ENCODE assay signal across 8 mouse cellular contexts in the genomic region with DNA sequence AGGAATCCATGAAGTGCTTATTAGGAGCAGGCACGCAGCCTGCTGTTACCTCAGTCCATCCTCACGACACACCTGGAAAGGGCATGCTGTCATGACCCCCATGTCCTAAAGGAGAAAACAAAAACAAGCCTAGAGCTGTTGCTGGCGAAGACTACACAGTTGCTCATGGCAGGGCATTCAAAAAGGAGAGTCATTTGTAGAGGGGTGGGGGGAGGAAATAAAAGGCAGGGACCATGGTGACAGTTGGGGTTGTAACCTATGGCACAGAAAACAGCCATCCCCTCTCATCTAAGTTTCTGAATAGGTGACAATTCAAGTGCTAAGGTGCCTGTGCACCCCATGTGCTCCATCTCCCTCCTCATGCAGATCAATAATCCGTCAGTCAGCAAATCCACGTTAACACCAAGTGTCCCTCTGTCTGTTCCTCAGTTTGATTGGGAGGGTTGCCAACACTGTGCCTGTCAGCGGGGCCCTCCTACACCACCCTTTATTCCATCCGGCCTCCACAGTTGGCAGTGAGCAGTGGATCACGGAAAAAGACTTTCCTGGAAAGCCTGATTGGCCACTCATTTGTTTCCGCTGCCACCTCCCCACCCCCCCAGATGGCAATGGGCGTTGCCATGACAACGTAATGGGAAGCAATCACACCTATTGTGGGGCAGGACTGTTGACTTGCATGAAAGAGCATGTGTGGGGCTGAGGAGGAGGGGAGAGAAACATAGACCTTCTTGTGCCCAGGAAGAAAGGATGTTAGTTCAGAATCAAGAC.
DNase-seq lines count a peak whose midpoint lies in the region; ATAC-seq lines count a peak whose summit lies in the region.

No protein-coding gene starts in this region.

- H3K36me3 ChIP-seq in embryonic facial prominence, embryonic 15.5 days, result no peaks in the 10 kb centered on the region
- no peaks in the 10 kb centered on the region for H3K36me3 ChIP-seq in midbrain, embryonic 16.5 days (ENCODE audit: control insufficient read depth, insufficient read depth, low read length)
- no peaks in the 10 kb centered on the region for H3K36me3 ChIP-seq in intestine, embryonic 16.5 days (ENCODE audit: control insufficient read depth, insufficient read depth, low read length)

- no peak for ATAC-seq in CD4-positive, CD25-positive, alpha-beta regulatory T cell, adult 4 months
- ATAC-seq in embryonic facial prominence, embryonic 15.5 days (ENCODE audit: insufficient number of reproducible peaks, low FRiP score, low TSS enrichment, low read depth), result peak; percentile 7; the same call in 1 of the 2 replicates
- ATAC-seq in midbrain, embryonic 16.5 days, result peak; percentile 87
- no peak for ATAC-seq in intestine, embryonic 16.5 days

- H3K9me3 ChIP-seq in embryonic facial prominence, embryonic 15.5 days (replicated peaks), result no peaks in the 10 kb centered on the region
- no peaks in the 10 kb centered on the region for H3K9me3 ChIP-seq in midbrain, embryonic 16.5 days (replicated peaks; ENCODE audit: control insufficient read depth, low read length, poor library complexity, severe bottlenecking)
- H3K9me3 ChIP-seq in intestine, embryonic 16.5 days (ENCODE audit: control insufficient read depth, low read length), result no peaks in the 10 kb centered on the region

- H3K4me3 ChIP-seq in embryonic facial prominence, embryonic 15.5 days (replicated peaks), result no peak overlapping the region
- no peak overlapping the region for H3K4me3 ChIP-seq in midbrain, embryonic 16.5 days (ENCODE audit: low read depth, low read length)
- H3K4me3 ChIP-seq in intestine, embryonic 16.5 days (ENCODE audit: low read length), result no peak overlapping the region

- no peak overlapping the region for H3K9ac ChIP-seq in embryonic facial prominence, embryonic 15.5 days
- no peak overlapping the region for H3K9ac ChIP-seq in midbrain, embryonic 16.5 days (ENCODE audit: low read depth, low read length)
- no peak overlapping the region for H3K9ac ChIP-seq in intestine, embryonic 16.5 days (ENCODE audit: low read depth, low read length)

- WGBS in embryonic facial prominence, embryonic 15.5 days, result 16% methylated on average over 11 of the region's 11 CpGs
- WGBS in midbrain, embryonic 16.5 days, result 10% methylated on average over 11 of the region's 11 CpGs
- WGBS in intestine, embryonic 16.5 days, result 32% methylated on average over 11 of the region's 11 CpGs

- no peak overlapping the region for H3K27ac ChIP-seq in embryonic facial prominence, embryonic 15.5 days (replicated peaks)
- H3K27ac ChIP-seq in midbrain, embryonic 16.5 days (ENCODE audit: low read length), result peak overlapping the region; percentile 70
- no peak overlapping the region for H3K27ac ChIP-seq in intestine, embryonic 16.5 days (ENCODE audit: low read length)

- H3K27me3 ChIP-seq in embryonic facial prominence, embryonic 15.5 days, result no peaks in the 10 kb centered on the region
- no peaks in the 10 kb centered on the region for H3K27me3 ChIP-seq in midbrain, embryonic 16.5 days (ENCODE audit: control insufficient read depth, insufficient read depth, low read depth, low read length)
- H3K27me3 ChIP-seq in intestine, embryonic 16.5 days (replicated peaks; ENCODE audit: control insufficient read depth, insufficient read depth, low read length), result no peaks in the 10 kb centered on the region

- DNase-seq in CD4-positive, CD25-positive, alpha-beta regulatory T cell, adult 2 months (ENCODE audit: low read depth, low spot score), result peak; percentile 2
- peak; percentile 77 to 83 for DNase-seq in layer of hippocampus, adult 8-10 months (ENCODE audit: low spot score in 2 of 2)
- DNase-seq in spleen, postnatal 10 days (ENCODE audit: low spot score in 2 of 2), result no peak
- DNase-seq in spleen, adult 18-20 months, result no peak

- H3K4me1 ChIP-seq in embryonic facial prominence, embryonic 15.5 days, result 0 out of 2 replicates have a peak, but pooled peaks cover 3% of the 10 kb centered on the region
- peaks cover 44% of the 10 kb centered on the region for H3K4me1 ChIP-seq in midbrain, embryonic 16.5 days (ENCODE audit: control insufficient read depth, insufficient read depth, low read length)
- 0 out of 2 replicates have a peak, but pooled peaks cover 2% of the 10 kb centered on the region for H3K4me1 ChIP-seq in intestine, embryonic 16.5 days (ENCODE audit: control insufficient read depth, insufficient read depth, low read length)

- H3K4me2 ChIP-seq in embryonic facial prominence, embryonic 15.5 days (replicated peaks), result no peak overlapping the region
- peak overlapping the region; percentile 40 for H3K4me2 ChIP-seq in midbrain, embryonic 16.5 days (ENCODE audit: low read length)
- H3K4me2 ChIP-seq in intestine, embryonic 16.5 days (ENCODE audit: low read depth, low read length), result no peak overlapping the region

Comparison
In these comparisons a context has a peak if more than half of its experiments do, and no peak if none do; other contexts are left out.
1. DNase-seq: peak in CD4-positive, CD25-positive, alpha-beta regulatory T cell, adult 2 months (single experiment) and layer of hippocampus, adult 8-10 months (2 of 2); none in spleen, postnatal 10 days (0 of 2) and spleen, adult 18-20 months (0 of 2).
2. ATAC-seq: peak in embryonic facial prominence, embryonic 15.5 days (single experiment) and midbrain, embryonic 16.5 days (single experiment); none in CD4-positive, CD25-positive, alpha-beta regulatory T cell, adult 4 months (single experiment) and intestine, embryonic 16.5 days (single experiment).